Mouse (Mus musculus) MEL (cell line): ENCODE data around the gene Il6st. TPM values are rescaled to one million over a fixed set of nuclear protein-coding genes. Genes with fewer than 3 reads are reported as not detected.

Experiments used
- DNase-seq: peaks from one replicate; pipeline ENCODE4 v3.0.0; 2011; ENCODE audit warnings: low read depth, low spot score
- H3K27ac ChIP-seq: 2 replicates; pipeline ENCODE4 v1.5.1; 2012; ENCODE audit warnings: low read depth, mild to moderate bottlenecking, control low read depth, low read length, moderate library complexity; ENCODE audit not compliant: control insufficient read depth
- H3K27me3 ChIP-seq, 2 experiments: fragments of 150-350 bp in 1 of 2; sonication (generic) in 1 of 2; 2 replicates each; pipeline ENCODE4 v1.6.1; 2012; ENCODE audit warnings: low read length in 2 of 2, mild to moderate bottlenecking in 2 of 2, improper control_type of control experiment in 1 of 2, moderate library complexity in 1 of 2; ENCODE audit not compliant: insufficient read depth in 2 of 2, control insufficient read depth in 1 of 2
- H3K36me3 ChIP-seq, 2 experiments: 2 replicates each; pipeline ENCODE4 v1.6.1; 2012 to 2014; ENCODE audit warnings: low read length in 2 of 2, improper control_type of control experiment in 1 of 2, inconsistent platforms in 1 of 2, mild to moderate bottlenecking in 1 of 2; ENCODE audit not compliant: insufficient read depth in 2 of 2, control insufficient read depth in 1 of 2
- H3K4me1 ChIP-seq, 2 experiments: fragments of 150-350 bp in 1 of 2; sonication (generic) in 1 of 2; 2 replicates each; pipeline ENCODE4 v1.6.1; 2012; ENCODE audit warnings: low read length in 2 of 2, improper control_type of control experiment in 1 of 2, mild to moderate bottlenecking in 1 of 2; ENCODE audit not compliant: insufficient read depth in 2 of 2, control insufficient read depth in 1 of 2
- H3K4me3 ChIP-seq, 2 experiments: fragments of 150-350 bp in 1 of 2; sonication (generic) in 1 of 2; 2 replicates each; pipeline ENCODE4 v1.5.1; 2012; ENCODE audit warnings: low read depth in 2 of 2, low read length in 2 of 2, mild to moderate bottlenecking in 2 of 2, moderate library complexity in 2 of 2, control low read depth in 1 of 2, improper control_type of control experiment in 1 of 2; ENCODE audit not compliant: control insufficient read depth in 1 of 2, insufficient read depth in 1 of 2
- H3K79me2 ChIP-seq: 2 replicates; pipeline ENCODE4 v1.6.1; 2012; ENCODE audit warnings: mild to moderate bottlenecking, low read length, moderate library complexity; ENCODE audit not compliant: control insufficient read depth, poor library complexity, insufficient read depth
- H3K9ac ChIP-seq: 2 replicates; pipeline ENCODE4 v1.6.1; 2012; ENCODE audit warnings: low read depth, mild to moderate bottlenecking, control low read depth, low read length, moderate library complexity; ENCODE audit not compliant: control insufficient read depth, poor library complexity, severe bottlenecking
- H3K9me3 ChIP-seq: fragments of 150-350 bp; sonication (generic); replicated peaks from 2 replicates; pipeline ENCODE4 v1.6.1; 2012; ENCODE audit warnings: mild to moderate bottlenecking, low read length, improper control_type of control experiment, moderate library complexity; ENCODE audit not compliant: insufficient read depth
- CHD1 ChIP-seq: IDR thresholded peaks from 2 replicates; pipeline ENCODE4 v1.6.1; 2012; ENCODE audit warnings: low read depth, mild to moderate bottlenecking, inconsistent platforms, low read length, improper control_type of control experiment
- E2F4 ChIP-seq: IDR thresholded peaks from 2 replicates; pipeline ENCODE4 v1.6.1; 2011; ENCODE audit warnings: low read depth, low read length, improper control_type of control experiment, borderline replicate concordance
- ELF1 ChIP-seq: IDR thresholded peaks from 2 replicates; pipeline ENCODE4 v1.6.1; 2014; ENCODE audit warnings: low read depth, mild to moderate bottlenecking, inconsistent platforms, low read length, improper control_type of control experiment, moderate library complexity
- GABPA ChIP-seq: IDR thresholded peaks from 2 replicates; pipeline ENCODE4 v1.6.1; 2012; ENCODE audit warnings: low read depth, mild to moderate bottlenecking, inconsistent platforms, low read length, improper control_type of control experiment, moderate library complexity
- MAX ChIP-seq: IDR thresholded peaks from 2 replicates; pipeline ENCODE4 v1.6.1; 2011; ENCODE audit warnings: low read length, improper control_type of control experiment
- MAZ ChIP-seq: IDR thresholded peaks from 2 replicates; pipeline ENCODE4 v1.6.1; 2012; ENCODE audit warnings: low read depth, mild to moderate bottlenecking, inconsistent platforms, low read length, improper control_type of control experiment
- MYC ChIP-seq: IDR thresholded peaks from 2 replicates; pipeline ENCODE4 v1.6.1; 2011; ENCODE audit warnings: low read depth, mild to moderate bottlenecking, low read length, improper control_type of control experiment, moderate library complexity
- POLR2A ChIP-seq, 2 experiments: IDR thresholded peaks; 2 replicates each; pipeline ENCODE4 v1.6.1; 2011 to 2012; ENCODE audit warnings: low read length in 2 of 2, mild to moderate bottlenecking in 2 of 2, control low read depth in 1 of 2, improper control_type of control experiment in 1 of 2, low read depth in 1 of 2, moderate library complexity in 1 of 2; ENCODE audit not compliant: control insufficient read depth in 1 of 2, insufficient read depth in 1 of 2, poor library complexity in 1 of 2
- POLR2AphosphoS5 ChIP-seq: IDR thresholded peaks from 2 replicates; pipeline ENCODE4 v1.6.1; 2012; ENCODE audit warnings: low read depth, borderline replicate concordance, mild to moderate bottlenecking, inconsistent platforms, low read length, moderate library complexity, mixed read lengths
- RAD21 ChIP-seq: IDR thresholded peaks from 2 replicates; pipeline ENCODE4 v1.6.1; 2011; ENCODE audit warnings: mild to moderate bottlenecking, low read depth, low read length, improper control_type of control experiment
- RCOR1 ChIP-seq: IDR thresholded peaks from 2 replicates; pipeline ENCODE4 v1.6.1; 2012; ENCODE audit warnings: low read depth, mild to moderate bottlenecking, inconsistent platforms, low read length, improper control_type of control experiment
- SIN3A ChIP-seq: IDR thresholded peaks from 2 replicates; pipeline ENCODE4 v1.6.1; 2012; ENCODE audit warnings: low read length, improper control_type of control experiment, inconsistent platforms
- USF2 ChIP-seq, 2 experiments: IDR thresholded peaks; 2 replicates each; pipeline ENCODE4 v1.6.1; 2011 to 2012; ENCODE audit warnings: improper control_type of control experiment in 2 of 2, low read length in 2 of 2, borderline replicate concordance in 1 of 2, inconsistent platforms in 1 of 2, low read depth in 1 of 2, mild to moderate bottlenecking in 1 of 2; ENCODE audit not compliant: insufficient read depth in 1 of 2
- ZC3H11A ChIP-seq: IDR thresholded peaks from 2 replicates; pipeline ENCODE4 v1.6.1; 2012; ENCODE audit warnings: low read depth, mild to moderate bottlenecking, inconsistent platforms, low read length, improper control_type of control experiment
- ZKSCAN1 ChIP-seq: IDR thresholded peaks from 2 replicates; pipeline ENCODE4 v1.6.1; 2012; ENCODE audit warnings: low read depth, mild to moderate bottlenecking, inconsistent platforms, low read length, improper control_type of control experiment, moderate library complexity
- ZMIZ1 ChIP-seq: IDR thresholded peaks from 2 replicates; pipeline ENCODE4 v1.6.1; 2012; ENCODE audit warnings: low read depth, mild to moderate bottlenecking, inconsistent platforms, low read length, improper control_type of control experiment, moderate library complexity
- ZNF384 ChIP-seq: IDR thresholded peaks from 2 replicates; pipeline ENCODE4 v1.6.1; 2012; ENCODE audit warnings: low read depth, mild to moderate bottlenecking, inconsistent platforms, low read length, improper control_type of control experiment
- polyA plus RNA-seq, 2 experiments: library from polyadenylated mRNA; stranded (reverse) in 1 of 2; unstranded in 1 of 2; fragments of >175 nt in 1 of 2; fragments of >200 nt in 1 of 2; gene quantifications; 2 replicates each; pipeline versions ENCODE4 v1.2.1 to v1.2.4; 2012; ENCODE audit warnings: low replicate concordance in 2 of 2, low read depth in 1 of 2; ENCODE audit not compliant: insufficient read length in 2 of 2, insufficient read depth in 1 of 2, missing spikeins in 1 of 2
- total RNA-seq: library from RNA; depleted of rRNA; stranded (reverse); fragments of 300-350 nt; gene quantifications from 2 replicates; pipeline ENCODE4 v1.2.3, GENCODE M21; 2012

The Il6st gene
- total and polyA plus RNA-seq, 3 experiments: 1.7 to 3.7 TPM; not detected in 1

DNA sequence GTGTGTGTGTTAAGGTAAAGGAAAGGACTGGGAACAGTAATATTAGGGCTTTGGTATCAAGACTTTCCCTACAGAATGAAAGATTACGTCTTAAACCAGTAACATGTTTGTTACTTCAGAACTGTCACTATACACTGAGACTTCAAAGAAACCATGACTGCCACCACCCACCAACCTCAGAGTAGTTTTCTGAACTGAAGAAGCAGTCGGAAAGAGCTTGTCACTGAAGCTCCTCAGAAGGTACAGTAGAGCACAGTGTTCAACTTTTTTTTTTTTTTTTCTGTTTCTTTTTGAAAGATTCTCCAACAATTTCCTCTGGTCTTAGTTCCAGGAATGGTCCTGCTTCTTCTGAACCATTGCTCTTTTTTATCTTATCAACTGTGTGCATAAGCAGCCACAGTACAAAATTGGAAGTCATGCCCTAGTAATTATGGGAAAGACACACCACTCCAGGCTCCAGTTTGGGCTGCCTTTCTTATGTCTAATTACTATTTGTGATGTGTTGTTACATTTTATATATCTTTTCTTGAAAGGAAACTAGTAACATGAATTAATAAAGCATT, 45.9 kb upstream of the Il6st start:
- Histone ChIP-seq H3K36me3 (no peaks in the 10 kb centered on the region), H3K27ac (no peak overlapping the region), H3K4me1 (no peaks in the 10 kb centered on the region), H3K79me2 (no peaks in the 10 kb centered on the region), H3K9me3 (no peaks in the 10 kb centered on the region), H3K4me3 (no peak overlapping the region), H3K9ac (no peak overlapping the region), H3K27me3 (peaks cover 2 to 6% of the 10 kb centered on the region in 2 experiments)
- TF ChIP-seq ELF1 (no peak), MYC (no peak), CHD1 (no peak), POLR2AphosphoS5 (no peak), ZNF384 (no peak), MAZ (no peak), MAX (no peak), RCOR1 (no peak)
- no peak for DNase-seq

DNA sequence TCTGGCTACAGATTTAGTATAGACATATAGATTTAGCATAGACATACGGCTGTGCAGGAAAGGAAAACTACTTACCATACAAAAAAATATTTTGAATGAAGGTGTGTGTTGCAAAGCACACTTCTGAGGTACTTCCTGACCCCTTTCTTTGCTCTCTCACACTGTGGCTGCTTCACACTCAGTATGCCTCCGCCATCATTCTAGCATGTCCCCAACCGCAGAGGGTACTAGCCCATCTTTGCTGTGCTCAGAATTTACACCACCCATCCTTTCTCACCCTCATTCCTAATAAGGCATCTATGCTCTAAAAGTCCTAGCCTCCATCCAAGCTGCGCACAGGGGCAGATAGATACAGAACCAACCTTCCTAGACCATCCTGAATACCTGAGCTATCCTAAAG, 45.3 kb upstream of the Il6st start:
- Histone ChIP-seq H3K27ac (no peak overlapping the region), H3K79me2 (no peaks in the 10 kb centered on the region), H3K4me3 (no peak overlapping the region), H3K9me3 (no peaks in the 10 kb centered on the region), H3K27me3 (peaks cover 2 to 6% of the 10 kb centered on the region in 2 experiments), H3K36me3 (no peaks in the 10 kb centered on the region), H3K4me1 (no peaks in the 10 kb centered on the region), H3K9ac (no peak overlapping the region)
- no peak for DNase-seq
- TF ChIP-seq E2F4 (no peak), USF2 (IDR thresholded peaks at IDR 0.05; ENCODE audit: borderline replicate concordance in 1 of 2, insufficient read depth in 1 of 2, low read depth in 1 of 2, low read length in 2 of 2) (no peak), GABPA (no peak), ZC3H11A (no peak), ZKSCAN1 (no peak), RAD21 (no peak), MAX (no peak), ZMIZ1 (no peak), SIN3A (no peak), POLR2A (IDR thresholded peaks at IDR 0.05; ENCODE audit: control insufficient read depth in 1 of 2, insufficient read depth in 1 of 2, low read depth in 1 of 2, low read length in 2 of 2, poor library complexity in 1 of 2) (no peak)
